Mouse (Mus musculus) thymus, adult 2 months (tissue): ENCODE results near the gene Klhdc3. TPM values are rescaled to one million over a fixed set of nuclear protein-coding genes. Genes with fewer than 3 reads are reported as not detected.

Experiments
- DNase-seq: peaks from one replicate; pipeline ENCODE4 v3.0.0; 2021
- H3K27ac ChIP-seq: fragments of 200-500 bp; 2 replicates; pipeline ENCODE4 v1.5.1; 2012; ENCODE audit warnings: low read length, control low read depth; ENCODE audit not compliant: control insufficient read depth, insufficient read depth
- H3K27me3 ChIP-seq: fragments of 200-500 bp; 2 replicates; pipeline ENCODE4 v1.6.1; 2012; ENCODE audit warnings: mild to moderate bottlenecking, low read length, moderate library complexity, mixed read lengths; ENCODE audit not compliant: control insufficient read depth, insufficient read depth
- H3K36me3 ChIP-seq: fragments of 200-500 bp; 2 replicates; pipeline ENCODE4 v1.6.1; 2012; ENCODE audit warnings: mild to moderate bottlenecking, low read length, moderate library complexity; ENCODE audit not compliant: control insufficient read depth, insufficient read depth
- H3K4me1 ChIP-seq: fragments of 200-500 bp; replicated peaks from 2 replicates; pipeline ENCODE4 v1.6.1; 2012; ENCODE audit warnings: low read length; ENCODE audit not compliant: control insufficient read depth, insufficient read depth
- H3K4me3 ChIP-seq: fragments of 200-500 bp; 2 replicates; pipeline ENCODE4 v1.5.1; 2012; ENCODE audit warnings: mild to moderate bottlenecking, low read length, control low read depth, moderate library complexity; ENCODE audit not compliant: control insufficient read depth, insufficient read depth
- CTCF ChIP-seq: fragments of 200-500 bp; IDR thresholded peaks from 2 replicates; pipeline ENCODE4 v1.5.1; 2012; ENCODE audit warnings: mild to moderate bottlenecking, control low read depth, low read length, moderate library complexity, borderline replicate concordance; ENCODE audit not compliant: control insufficient read depth, poor library complexity, insufficient read depth; ENCODE audit errors: extremely low read depth
- POLR2A ChIP-seq: fragments of 200-500 bp; IDR thresholded peaks from 2 replicates; pipeline ENCODE4 v1.6.1; 2012; ENCODE audit warnings: mild to moderate bottlenecking, low read length, control low read depth, moderate library complexity; ENCODE audit not compliant: control insufficient read depth, poor library complexity, insufficient read depth; ENCODE audit errors: extremely low read depth
- WGBS: fragments of 180-500 bp; shearing (Covaris S2); methylation state at CpG from one replicate; pipeline ENCODE4 v1.1.7; 2018; 5-methylcytosine and 5-hydroxymethylcytosine counted together
- polyA plus RNA-seq: library from polyadenylated mRNA; depleted of rRNA; stranded (reverse); fragments of >200 nt; gene quantifications from 2 replicates; pipeline ENCODE4 v1.2.3, GENCODE M21; 2012

Gene Klhdc3
- polyA plus RNA-seq, 1 experiment, result 116 TPM

DNA sequence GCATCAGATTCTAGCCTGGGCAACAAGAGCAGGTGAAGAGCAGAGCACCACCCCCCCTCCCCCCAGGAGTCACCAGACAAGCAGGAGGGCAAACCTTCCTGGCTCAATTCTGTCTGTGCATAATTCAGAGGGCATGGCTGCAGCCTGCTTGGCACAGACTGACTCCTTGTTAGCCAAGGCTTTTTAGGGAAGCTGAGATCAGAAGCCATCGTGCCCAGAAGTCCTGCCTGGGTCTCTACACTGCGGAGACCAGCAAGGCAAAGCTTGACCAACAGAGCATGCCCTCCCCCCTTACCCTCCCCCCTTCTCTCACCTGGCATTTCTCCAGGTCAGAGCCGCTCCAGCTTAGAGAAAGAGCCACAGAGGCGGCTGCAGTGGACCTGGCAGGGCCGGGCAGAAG lies 18.0 kb downstream of the Klhdc3 start:
- Histone ChIP-seq H3K4me3 (no peak overlapping the region), H3K27me3 (no peaks in the 10 kb centered on the region), H3K4me1 (no peaks in the 10 kb centered on the region), H3K36me3 (0 out of 2 replicates have a peak, but pooled peaks cover 3% of the 10 kb centered on the region), H3K27ac (no peak overlapping the region)
- TF ChIP-seq POLR2A (no peak), CTCF (no peak)
- DNase-seq, result no peak
- 97% methylated on average over 5 of the region's 5 CpGs for WGBS

DNA sequence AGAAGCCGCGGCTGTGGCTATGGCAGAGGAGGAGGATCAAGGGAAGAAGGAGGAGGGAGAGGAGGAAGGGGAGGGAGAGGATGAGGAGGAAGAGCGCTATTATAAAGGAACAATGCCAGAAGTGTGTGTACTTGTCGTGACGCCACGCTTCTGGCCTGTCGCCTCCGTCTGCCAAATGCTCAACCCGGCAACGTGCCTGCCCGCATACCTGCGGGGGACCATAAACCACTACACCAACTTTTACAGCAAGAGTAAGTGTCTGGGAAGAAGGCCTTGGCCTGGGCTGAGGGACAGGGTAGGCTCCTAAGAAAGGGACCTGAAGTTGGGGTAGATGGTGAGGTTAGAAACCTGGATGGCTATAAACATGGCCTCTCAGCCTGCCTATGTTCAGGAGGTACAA lies 18.7 kb downstream of the Klhdc3 start:
- no peaks in the 10 kb centered on the region for H3K27me3 ChIP-seq
- no peak for DNase-seq
- H3K4me1 ChIP-seq, result no peaks in the 10 kb centered on the region
- H3K36me3 ChIP-seq, result no peaks in the 10 kb centered on the region
- H3K4me3 ChIP-seq, result no peak overlapping the region
- TF ChIP-seq CTCF, result no peak
- TF ChIP-seq POLR2A, result no peak
- H3K27ac ChIP-seq, result no peak overlapping the region
- 96% methylated on average over 12 of the region's 12 CpGs for WGBS

DNA sequence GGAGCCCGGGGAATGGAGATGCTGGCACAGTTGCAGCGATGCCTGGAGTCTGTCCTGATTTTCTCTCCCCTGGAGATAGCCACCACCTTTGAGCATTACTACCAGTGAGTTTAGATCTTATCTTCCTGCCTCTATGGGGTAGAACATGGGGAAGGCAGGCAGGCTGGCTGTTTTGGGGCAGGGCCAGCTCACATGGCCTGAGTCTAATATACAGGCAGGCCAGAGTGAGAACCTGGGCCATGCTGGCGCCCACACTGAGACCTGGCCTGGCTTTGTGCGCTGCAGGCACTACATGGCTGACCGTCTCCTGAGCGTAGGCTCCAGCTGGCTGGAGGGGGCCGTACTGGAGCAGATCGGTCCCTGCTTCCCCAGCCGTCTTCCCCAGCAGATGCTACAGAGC lies 19.4 kb downstream of the Klhdc3 start:
- 97% methylated on average over 9 of the region's 9 CpGs for WGBS
- no peak for DNase-seq
- no peaks in the 10 kb centered on the region for H3K27me3 ChIP-seq
- no peak overlapping the region for H3K27ac ChIP-seq
- H3K4me3 ChIP-seq, result no peak overlapping the region
- H3K4me1 ChIP-seq, result no peaks in the 10 kb centered on the region
- H3K36me3 ChIP-seq, result no peaks in the 10 kb centered on the region
- TF ChIP-seq POLR2A, result no peak

DNA sequence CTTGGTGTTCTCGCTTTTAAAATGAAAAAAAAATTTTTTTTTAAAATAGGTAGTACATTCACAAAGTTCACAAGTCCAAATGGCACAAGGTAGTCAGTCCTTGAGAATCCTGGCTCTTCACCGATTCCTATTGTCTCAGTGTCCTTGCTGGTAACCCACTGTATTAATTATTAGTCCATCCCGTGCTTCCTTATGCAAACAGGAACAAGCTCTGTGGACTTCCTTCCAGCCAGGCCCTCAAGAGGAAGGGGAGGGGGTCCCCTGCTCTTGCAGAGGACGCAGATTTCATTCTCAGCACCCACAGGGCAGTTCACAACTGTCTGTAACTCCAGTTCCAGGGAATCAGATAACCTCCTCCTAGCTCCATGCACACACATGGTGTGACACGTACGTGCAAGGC lies 24.7 kb downstream of the Klhdc3 start:
- Histone ChIP-seq H3K4me1 (peaks cover 9% of the 10 kb centered on the region), H3K36me3 (no peaks in the 10 kb centered on the region), H3K27ac (no peak overlapping the region), H3K4me3 (no peak overlapping the region), H3K27me3 (no peaks in the 10 kb centered on the region)
- no peak for DNase-seq
- WGBS, result 97% methylated on average over 6 of the region's 6 CpGs
- TF ChIP-seq CTCF, result no peak
- no peak for TF ChIP-seq POLR2A

DNA sequence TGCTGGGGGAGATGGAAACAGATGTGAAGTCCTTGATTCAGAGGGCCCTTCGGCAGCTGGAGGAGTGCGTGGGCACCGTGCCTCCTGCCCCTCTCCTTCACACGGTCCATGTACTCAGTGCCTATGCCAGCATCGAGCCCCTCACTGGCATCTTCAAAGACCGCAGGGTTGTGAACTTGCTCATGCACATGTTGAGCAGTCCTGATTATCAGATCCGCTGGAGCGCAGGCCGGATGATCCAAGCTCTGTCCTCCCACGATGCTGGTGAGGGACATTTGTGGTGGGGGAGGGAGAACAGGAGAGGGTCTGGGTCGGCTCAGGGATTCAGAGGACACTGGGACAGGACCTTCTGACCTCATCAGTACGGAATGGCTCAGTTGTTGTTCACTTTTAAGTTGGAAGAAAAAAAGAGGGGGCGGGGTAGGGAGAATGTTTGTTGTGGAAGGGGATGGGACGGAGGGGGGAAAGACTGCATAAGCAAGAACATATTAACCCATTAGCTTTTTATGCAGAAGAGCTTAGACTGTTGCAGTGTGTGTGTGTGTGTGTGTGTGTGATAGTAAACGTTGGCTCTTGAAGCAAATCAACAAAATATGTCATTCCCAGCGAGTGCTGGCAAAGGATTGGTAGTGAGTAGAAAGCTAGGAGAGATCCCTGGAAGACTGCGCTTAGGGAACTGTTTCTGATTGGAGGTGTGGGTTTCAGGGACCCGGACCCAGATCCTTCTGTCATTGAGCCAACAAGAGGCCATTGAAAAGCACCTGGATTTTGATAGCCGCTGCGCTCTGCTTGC lies 28.8 kb downstream of the Klhdc3 start:
- peaks cover 16% of the 10 kb centered on the region for H3K4me1 ChIP-seq
- no peak overlapping the region for H3K27ac ChIP-seq
- H3K36me3 ChIP-seq, result no peaks in the 10 kb centered on the region
- TF ChIP-seq POLR2A, result no peak
- TF ChIP-seq CTCF, result no peak
- H3K27me3 ChIP-seq, result no peaks in the 10 kb centered on the region
- 92% methylated on average over 20 of the region's 20 CpGs for whole genome bisulfite sequencing
- no peak overlapping the region for H3K4me3 ChIP-seq
- DNase-seq, result no peak

DNA sequence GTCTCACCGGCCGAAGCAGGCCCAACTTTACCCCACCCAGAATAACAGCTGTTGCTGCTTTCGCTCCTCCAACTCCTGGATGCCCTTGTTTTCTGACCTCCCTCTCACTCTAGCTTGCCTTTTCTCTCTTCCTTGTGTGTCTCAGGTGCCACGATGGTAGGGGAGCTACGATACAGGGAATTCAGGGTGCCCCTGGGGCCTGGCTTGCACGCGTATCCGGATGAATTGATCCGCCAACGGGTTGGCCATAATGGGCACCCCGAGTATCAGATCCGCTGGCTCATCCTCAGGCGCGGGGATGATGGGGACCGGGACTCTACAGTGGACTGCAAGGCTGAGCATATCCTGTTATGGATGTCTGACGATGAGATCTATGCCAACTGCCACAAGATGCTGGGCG lies 29.4 kb downstream of the Klhdc3 start:
- Histone ChIP-seq H3K4me1 (peaks cover 16% of the 10 kb centered on the region), H3K27me3 (no peaks in the 10 kb centered on the region), H3K27ac (no peak overlapping the region), H3K4me3 (peak overlapping the region; percentile 71; the same call in 1 of the 2 replicates), H3K36me3 (no peaks in the 10 kb centered on the region)
- TF ChIP-seq POLR2A, result no peak
- no peak for TF ChIP-seq CTCF
- WGBS, result 82% methylated on average over 17 of the region's 17 CpGs
- no peak for DNase-seq
